Mouse (Mus musculus): ENCODE data around the gene Wdr6. TPM values are rescaled to one million over a fixed set of nuclear protein-coding genes. Genes with fewer than 3 reads are reported as not detected.

Gene Wdr6
- total RNA-seq (2023): 30.9 TPM

GRCm38 (mm10) chr9:108578545-108579343, at the start of gene Wdr6:
Gene Wdr6 (minus strand): TSS chr9:108578739.

GRCm38 (mm10) chr9:108596998-108597764, 18.6 kb upstream of the Wdr6 start, which contains the start of gene P4htm:
Gene P4htm (minus strand): TSS chr9:108597667.

GRCm38 (mm10) chr9:108569381-108570206, 8.9 kb downstream of the Wdr6 start, which contains the start of gene Dalrd3:
Gene Dalrd3 (plus strand): TSS chr9:108569886.

GRCm38 (mm10) chr9:108566815-108567776, 11.4 kb downstream of the Wdr6 start, which contains the start of gene Ndufaf3:
Gene Ndufaf3 (minus strand): TSS chr9:108567434.

GRCm38 (mm10) chr9:108560227-108560841, 18.2 kb downstream of the Wdr6 start, which contains the start of gene Impdh2:
Gene Impdh2 (plus strand): TSS chr9:108560286.

Other genes with a start within 250 kb of the Wdr6 start
- gene Gpx1, start 239.8 kb downstream of the Wdr6 start, total RNA-seq (2023): 247 TPM
- 140 TPM for gene Usp4, start 230.9 kb downstream of the Wdr6 start, total RNA-seq (2023)
- 6.2 TPM for gene 1700102P08Rik, start 185.9 kb downstream of the Wdr6 start, total RNA-seq (2023)
- not detected for gene Ccdc36, start 150.3 kb downstream of the Wdr6 start, total RNA-seq (2023)
- gene BC048562, start 142.3 kb downstream of the Wdr6 start, total RNA-seq (2023): not detected
- gene Ccdc71, start 118.2 kb downstream of the Wdr6 start, total RNA-seq (2023): 25.0 TPM
- 4.3 TPM for gene Klhdc8b, start 117.2 kb downstream of the Wdr6 start, total RNA-seq (2023)
- gene Lamb2, start 99.0 kb downstream of the Wdr6 start, total RNA-seq (2023): 2.4 TPM
- 305 TPM for gene Usp19, start 88.1 kb downstream of the Wdr6 start, total RNA-seq (2023)
- gene Qars, start 71.0 kb downstream of the Wdr6 start, total RNA-seq (2023): 180 TPM
- gene Qrich1, start 61.9 kb downstream of the Wdr6 start, total RNA-seq (2023): 222 TPM
- 204 TPM for gene Impdh2, start 18.5 kb downstream of the Wdr6 start, total RNA-seq (2023)
- gene Ndufaf3, start 11.3 kb downstream of the Wdr6 start, total RNA-seq (2023): 18.4 TPM
- 48.9 TPM for gene Dalrd3, start 8.9 kb downstream of the Wdr6 start, total RNA-seq (2023)
- gene P4htm, start 18.9 kb upstream of the Wdr6 start, total RNA-seq (2023): 8.6 TPM
- gene Arih2, start 70.6 kb upstream of the Wdr6 start, total RNA-seq (2023): 149 TPM
- 19.7 TPM for gene Slc25a20, start 83.3 kb upstream of the Wdr6 start, total RNA-seq (2023)
- gene Prkar2a, start 110.6 kb upstream of the Wdr6 start, total RNA-seq (2023): 10.8 TPM
- gene Ip6k2, start 205.1 kb upstream of the Wdr6 start, total RNA-seq (2023): 64.3 TPM
- 15.1 TPM for gene Nckipsd, start 229.6 kb upstream of the Wdr6 start, total RNA-seq (2023)
- gene Celsr3, start 247.6 kb upstream of the Wdr6 start, total RNA-seq (2023): 0.15 TPM